Mouse (Mus musculus) heart, adult 2 months (tissue): ENCODE data around the gene Bcl9l. TPM values are rescaled to one million over a fixed set of nuclear protein-coding genes. Genes with fewer than 3 reads are reported as not detected.

Experiments used
- DNase-seq, 2 experiments: peaks; one replicate each; pipeline ENCODE4 v3.0.0; 2021
- H3K27ac ChIP-seq: fragments of 200-600 bp; 2 replicates; pipeline ENCODE4 v1.8.1; 2022
- H3K27me3 ChIP-seq: fragments of 200-500 bp; 2 replicates; pipeline ENCODE4 v1.6.1; 2012; ENCODE audit warnings: mild to moderate bottlenecking, low read length, inconsistent platforms, mixed read lengths; ENCODE audit not compliant: control insufficient read depth, insufficient read depth
- H3K36me3 ChIP-seq: fragments of 200-500 bp; 2 replicates; pipeline ENCODE4 v1.6.1; 2012; ENCODE audit warnings: low read length, inconsistent platforms; ENCODE audit not compliant: control insufficient read depth, insufficient read depth
- H3K4me1 ChIP-seq: fragments of 200-500 bp; 2 replicates; pipeline ENCODE4 v1.6.1; 2011; ENCODE audit warnings: low read length; ENCODE audit not compliant: control insufficient read depth, insufficient read depth
- H3K4me3 ChIP-seq: fragments of 200-600 bp; 2 replicates; pipeline ENCODE4 v1.8.1; 2022
- H3K79me2 ChIP-seq: fragments of 200-500 bp; replicated peaks from 2 replicates; pipeline ENCODE4 v1.6.1; 2012; ENCODE audit warnings: mild to moderate bottlenecking, inconsistent platforms, low read length, moderate library complexity, mixed read lengths; ENCODE audit not compliant: control insufficient read depth, insufficient read depth
- H3K9ac ChIP-seq: fragments of 200-500 bp; 2 replicates; pipeline ENCODE4 v1.6.1; 2012; ENCODE audit warnings: low read depth, mild to moderate bottlenecking, control low read depth, inconsistent platforms, low read length, mixed read lengths
- CTCF ChIP-seq: fragments of 200-600 bp; IDR thresholded peaks from 2 replicates; pipeline ENCODE4 v1.8.1; 2022; ENCODE audit warnings: antibody characterized with exemption, mild to moderate bottlenecking, moderate library complexity
- EP300 ChIP-seq: fragments of 200-500 bp; IDR thresholded peaks from 2 replicates; pipeline ENCODE4 v1.6.1; 2011; ENCODE audit warnings: low read depth, low read length, control low read depth; ENCODE audit not compliant: insufficient read depth
- POLR2A ChIP-seq: fragments of 200-500 bp; IDR thresholded peaks from 2 replicates; pipeline ENCODE4 v1.6.1; 2011; ENCODE audit warnings: mild to moderate bottlenecking, low read depth, low read length, control low read depth; ENCODE audit not compliant: insufficient read depth
- WGBS: fragments of 180-500 bp; shearing (Covaris S2); methylation state at CpG from one replicate; pipeline ENCODE4 v1.1.7; 2018; 5-methylcytosine and 5-hydroxymethylcytosine counted together
- intact Hi-C: fragments of 180-260 bp; cut with DNase I; formaldehyde crosslinking; loops from one replicate; pipeline ENCODE4 v1.15.1; 2025
- polyA plus RNA-seq: library from polyadenylated mRNA; depleted of rRNA; stranded (reverse); fragments of >200 nt; gene quantifications from 2 replicates; pipeline ENCODE4 v1.2.3, GENCODE M21; 2012
- total RNA-seq, 2 experiments: library from RNA; stranded (reverse); gene quantifications; 2 replicates each; pipeline ENCODE4 v1.2.3; 2021

Bcl9l gene
- total and polyA plus RNA-seq, 3 experiments, result 21.5 to 58.7 (median 44.5) TPM

- WGBS, result 93% methylated on average over 6 of the region's 6 CpGs
- H3K27me3 ChIP-seq, result no peaks in the 10 kb centered on the region
- intact Hi-C loops, result loop anchor here (5.0 kb wide), 1 partner anchor 180 kb away; no protein-coding TSS in a partner anchor
- no peak overlapping the region for H3K27ac ChIP-seq
- no peaks in the 10 kb centered on the region for H3K79me2 ChIP-seq
- TF ChIP-seq POLR2A (no peak), EP300 (no peak), CTCF (no peak)
- no peak overlapping the region for H3K4me3 ChIP-seq
- H3K9ac ChIP-seq, result no peak overlapping the region
- H3K4me1 ChIP-seq, result peaks cover 21% of the 10 kb centered on the region
- peaks cover 4% of the 10 kb centered on the region; the same call in 1 of the 2 replicates for H3K36me3 ChIP-seq
- no peak for DNase-seq
These were observed 24.7 kb downstream of the Bcl9l start for GRCm38 (mm10) chr9:44507345-44507744.

- intact Hi-C loops, result loop anchor here (5.0 kb wide), 1 partner anchor 179 kb away; no protein-coding TSS in a partner anchor
- DNase-seq, result peak in 1 of 2 experiments; percentile 11
- WGBS, result 84% methylated on average over 18 of the region's 18 CpGs
- Histone ChIP-seq H3K36me3 (peaks cover 5% of the 10 kb centered on the region; the same call in 1 of the 2 replicates), H3K9ac (no peak overlapping the region), H3K4me1 (peaks cover 25% of the 10 kb centered on the region), H3K27me3 (no peaks in the 10 kb centered on the region), H3K79me2 (no peaks in the 10 kb centered on the region), H3K4me3 (no peak overlapping the region), H3K27ac (no peak overlapping the region)
- TF ChIP-seq EP300 (no peak), POLR2A (no peak), CTCF (no peak)
These were observed 25.5 kb downstream of the Bcl9l start for GRCm38 (mm10) chr9:44508124-44508619.

GRCm38 (mm10) chr9:44508721-44509486, 26.3 kb downstream of the Bcl9l start:
- WGBS, result 74% methylated on average over 19 of the region's 19 CpGs

GRCm38 (mm10) chr9:44509487-44510354, 27.1 kb downstream of the Bcl9l start:
- Histone ChIP-seq H3K4me3 (peak overlapping the region; percentile 49), H3K9ac (peak overlapping the region; percentile 73), H3K27ac (peak overlapping the region; percentile 91), H3K27me3 (no peaks in the 10 kb centered on the region), H3K79me2 (no peaks in the 10 kb centered on the region), H3K4me1 (peaks cover 27% of the 10 kb centered on the region), H3K36me3 (peaks cover 5% of the 10 kb centered on the region; the same call in 1 of the 2 replicates)
- WGBS, result 4% methylated on average over 25 of the region's 27 CpGs
- DNase-seq, result peak; percentile 92 to 95
- intact Hi-C loops, result loop anchor here (2.0 to 5.0 kb wide), 3 partner anchors 32 to 178 kb away; partner anchors contain the start of gene Ddx6
- peak; percentile 70 for TF ChIP-seq CTCF
- TF ChIP-seq POLR2A, result peak; percentile 53; the same call in 1 of the 2 replicates
- peak; percentile 83 for TF ChIP-seq EP300

More at GRCm38 (mm10) chr9:44508721-44509486, 26.3 kb downstream of the Bcl9l start:
- H3K36me3 ChIP-seq, result peaks cover 5% of the 10 kb centered on the region; the same call in 1 of the 2 replicates
- no peak for TF ChIP-seq POLR2A
- no peak for TF ChIP-seq CTCF
- TF ChIP-seq EP300, result no peak
- intact Hi-C loops, result loop anchor here (5.0 kb wide), 1 partner anchor 178 kb away; no protein-coding TSS in a partner anchor
- no peaks in the 10 kb centered on the region for H3K27me3 ChIP-seq
- peak overlapping the region; percentile 91 for H3K27ac ChIP-seq
- no peak overlapping the region; the same call in 1 of the 2 replicates for H3K4me3 ChIP-seq
- peaks cover 27% of the 10 kb centered on the region for H3K4me1 ChIP-seq
- H3K9ac ChIP-seq, result 0 out of 2 replicates have a peak overlapping the region, but pooled peaks have one; percentile 73
- DNase-seq, result peak; percentile 24 to 30
- H3K79me2 ChIP-seq, result no peaks in the 10 kb centered on the region

GRCm38 (mm10) chr9:44510355-44510871, 27.8 kb downstream of the Bcl9l start:
- peak overlapping the region; percentile 91 for H3K27ac ChIP-seq
- peak; percentile 45 to 51 for DNase-seq
- peak overlapping the region; percentile 49 for H3K4me3 ChIP-seq
- H3K27me3 ChIP-seq, result no peaks in the 10 kb centered on the region
- H3K4me1 ChIP-seq, result peaks cover 27% of the 10 kb centered on the region
- intact Hi-C loops, result loop anchor here (2.0 to 5.0 kb wide), 2 partner anchors 33 to 94 kb away; partner anchors contain the start of gene Ddx6
- TF ChIP-seq POLR2A (no peak), CTCF (no peak), EP300 (no peak)
- H3K9ac ChIP-seq, result peak overlapping the region; percentile 31
- WGBS, result 25% methylated on average over 9 of the region's 9 CpGs
- H3K79me2 ChIP-seq, result no peaks in the 10 kb centered on the region
- H3K36me3 ChIP-seq, result peaks cover 5% of the 10 kb centered on the region; the same call in 1 of the 2 replicates
